Mouse (Mus musculus) spleen, postnatal 14 days (tissue): ENCODE results near the gene Zbtb20.
A peak's percentile ranks its signal among the peaks of the same experiment; 100 is the strongest.

Source experiments
- DNase-seq, 2 experiments: peaks; one replicate each; pipeline ENCODE4 v3.0.0; 2021 to 2022; ENCODE audit warnings: low spot score in 2 of 2

Gene Zbtb20

GRCm38 (mm10) chr16:42875852-42875980, at the start of gene Zbtb20:
Zbtb20 (plus strand) TSS chr16:42875881.
- no peak for DNase-seq

GRCm38 (mm10) chr16:42835940-42836339, 39.7 kb upstream of the Zbtb20 start:
- no peak for DNase-seq

GRCm38 (mm10) chr16:42836404-42837120, 39.1 kb upstream of the Zbtb20 start:
- no peak for DNase-seq

GRCm38 (mm10) chr16:42838226-42838625, 37.5 kb upstream of the Zbtb20 start:
- no peak for DNase-seq

- DNase-seq = no peak
These were observed 18.0 kb upstream of the Zbtb20 start for GRCm38 (mm10) chr16:42857564-42858183.

GRCm38 (mm10) chr16:42859251-42859650, 16.4 kb upstream of the Zbtb20 start:
- no peak for DNase-seq

GRCm38 (mm10) chr16:42863231-42863630, 12.4 kb upstream of the Zbtb20 start:
- DNase-seq = no peak

- DNase-seq = no peak
These were observed 9.6 kb upstream of the Zbtb20 start for GRCm38 (mm10) chr16:42866061-42866460.

- no peak for DNase-seq
These were observed 3.6 kb upstream of the Zbtb20 start for GRCm38 (mm10) chr16:42872101-42872500.

GRCm38 (mm10) chr16:42873942-42874341, 1.7 kb upstream of the Zbtb20 start:
- no peak for DNase-seq

- no peak for DNase-seq
These were observed 1.2 kb upstream of the Zbtb20 start for GRCm38 (mm10) chr16:42874456-42874855.

- DNase-seq = peak; percentile 94
These were observed 500 bp upstream of the Zbtb20 start for GRCm38 (mm10) chr16:42874910-42875851.

GRCm38 (mm10) chr16:42876021-42877000, 630 bp downstream of the Zbtb20 start:
- DNase-seq = peak in 1 of 2 experiments; percentile 33

GRCm38 (mm10) chr16:42880046-42880445, 4.4 kb downstream of the Zbtb20 start:
- no peak for DNase-seq

GRCm38 (mm10) chr16:42885538-42885937, 9.9 kb downstream of the Zbtb20 start:
- DNase-seq = no peak

- DNase-seq = no peak
These were observed 10.3 kb downstream of the Zbtb20 start for GRCm38 (mm10) chr16:42885964-42886363.

- DNase-seq = no peak
These were observed 21.5 kb downstream of the Zbtb20 start for GRCm38 (mm10) chr16:42897125-42897693.

GRCm38 (mm10) chr16:42900328-42900727, 24.6 kb downstream of the Zbtb20 start:
- no peak for DNase-seq

- no peak for DNase-seq
These were observed 31.6 kb downstream of the Zbtb20 start for GRCm38 (mm10) chr16:42907283-42907701.

- no peak for DNase-seq
These were observed 32.7 kb downstream of the Zbtb20 start for GRCm38 (mm10) chr16:42908381-42908780.

- DNase-seq = no peak
These were observed 33.2 kb downstream of the Zbtb20 start for GRCm38 (mm10) chr16:42908896-42909295.
